Mouse (Mus musculus) stomach, embryonic 15.5 days (tissue): ENCODE measurements around the gene Zbtb20. TPM values are rescaled to one million over a fixed set of nuclear protein-coding genes. Genes with fewer than 3 reads are reported as not detected.

Source experiments
- ATAC-seq: fragments of 200-750 bp; cut with Nextera tagmentation; 2 replicates; pipeline ENCODE4 v1.8.0; 2017; ENCODE audit warnings: low read depth, moderate number of reproducible peaks, moderate TSS enrichment; ENCODE audit not compliant: insufficient read depth, low FRiP score
- H3K27ac ChIP-seq: fragments of 300-500 bp; sonication (generic); 2 replicates; pipeline ENCODE4 v1.5.1; 2015; ENCODE audit warnings: mild to moderate bottlenecking, inconsistent platforms
- H3K27me3 ChIP-seq: fragments of 300-500 bp; sonication (generic); replicated peaks from 2 replicates; pipeline ENCODE4 v1.6.1; 2015; ENCODE audit warnings: inconsistent platforms
- H3K36me3 ChIP-seq: fragments of 300-500 bp; sonication (generic); 2 replicates; pipeline ENCODE4 v1.6.1; 2015; ENCODE audit warnings: inconsistent platforms
- H3K4me1 ChIP-seq: fragments of 300-500 bp; sonication (generic); 2 replicates; pipeline ENCODE4 v1.6.1; 2015; ENCODE audit warnings: inconsistent platforms
- H3K4me2 ChIP-seq: fragments of 300-500 bp; sonication (generic); 2 replicates; pipeline ENCODE4 v1.6.1; 2015; ENCODE audit warnings: mild to moderate bottlenecking, inconsistent platforms
- H3K4me3 ChIP-seq: fragments of 300-500 bp; sonication (generic); replicated peaks from 2 replicates; pipeline ENCODE4 v1.5.1; 2015; ENCODE audit warnings: inconsistent platforms
- H3K9ac ChIP-seq: fragments of 300-500 bp; sonication (generic); 2 replicates; pipeline ENCODE4 v1.6.1; 2015; ENCODE audit warnings: inconsistent platforms
- H3K9me3 ChIP-seq: fragments of 300-500 bp; sonication (generic); 2 replicates; pipeline ENCODE4 v1.6.1; 2016; ENCODE audit warnings: inconsistent platforms
- WGBS: fragments of 180-500 bp; shearing (Covaris S2); methylation state at CpG from one replicate; pipeline ENCODE4 v1.1.7; 2015; 5-methylcytosine and 5-hydroxymethylcytosine counted together
- polyA plus RNA-seq: library from polyadenylated mRNA; unstranded; fragments of >200 nt; fragmentation: Nextera tagmentation; extraction: Ambion mirVana; gene quantifications from 2 replicates; pipeline ENCODE4 v1.2.1, GENCODE M21; 2015

Zbtb20 gene
- polyA plus RNA-seq, 1 experiment from 2014 or later = 23.4 TPM

- Histone ChIP-seq H3K9ac (no peak overlapping the region), H3K36me3 (no peaks in the 10 kb centered on the region), H3K27ac (no peak overlapping the region), H3K9me3 (no peaks in the 10 kb centered on the region), H3K4me3 (no peak overlapping the region), H3K27me3 (no peaks in the 10 kb centered on the region), H3K4me2 (no peak overlapping the region), H3K4me1 (no peaks in the 10 kb centered on the region)
- WGBS = 94% methylated on average over 10 of the region's 10 CpGs
- ATAC-seq = no peak
Observed at GRCm38 (mm10) chr16:43610375-43610774, 734.7 kb downstream of the Zbtb20 start.

DNA sequence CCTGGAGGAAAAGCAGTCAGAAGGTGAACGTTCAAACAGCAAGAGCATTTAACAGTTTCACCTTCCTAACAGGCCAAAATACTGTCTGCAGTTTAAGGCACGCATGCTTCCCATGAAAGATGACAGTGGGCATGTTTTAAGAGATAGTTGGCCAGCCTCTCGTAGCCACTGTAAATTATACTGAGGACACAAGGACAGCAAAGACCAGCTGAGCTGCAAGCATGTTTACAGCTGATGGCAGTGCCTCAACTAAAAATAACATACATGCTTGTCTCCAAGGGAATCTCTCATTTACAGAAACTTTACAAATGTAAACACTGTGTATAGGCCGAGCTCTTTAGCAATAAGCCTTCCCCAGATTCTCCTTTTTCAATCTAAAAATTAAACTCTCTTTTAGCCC lies 740.7 kb downstream of the Zbtb20 start:
- no peak overlapping the region for H3K4me3 ChIP-seq
- no peak overlapping the region for H3K27ac ChIP-seq
- no peaks in the 10 kb centered on the region for H3K9me3 ChIP-seq
- H3K9ac ChIP-seq = no peak overlapping the region
- WGBS = 43% methylated on average over 4 of the region's 4 CpGs
- H3K27me3 ChIP-seq = no peaks in the 10 kb centered on the region
- no peaks in the 10 kb centered on the region for H3K36me3 ChIP-seq
- no peak overlapping the region for H3K4me2 ChIP-seq
- no peaks in the 10 kb centered on the region for H3K4me1 ChIP-seq
- no peak for ATAC-seq

- H3K27ac ChIP-seq = no peak overlapping the region
- no peak overlapping the region for H3K9ac ChIP-seq
- H3K27me3 ChIP-seq = no peaks in the 10 kb centered on the region
- no peak overlapping the region for H3K4me2 ChIP-seq
- H3K36me3 ChIP-seq = no peaks in the 10 kb centered on the region
- H3K4me1 ChIP-seq = no peaks in the 10 kb centered on the region
- WGBS = 88% methylated on average over 6 of the region's 6 CpGs
- no peak overlapping the region for H3K4me3 ChIP-seq
- ATAC-seq = no peak
- H3K9me3 ChIP-seq = no peaks in the 10 kb centered on the region
Observed at GRCm38 (mm10) chr16:43617346-43617745, 741.7 kb downstream of the Zbtb20 start.

GRCm38 (mm10) chr16:43618286-43618685 lies 742.6 kb downstream of the Zbtb20 start:
- ATAC-seq = no peak
- H3K36me3 ChIP-seq = no peaks in the 10 kb centered on the region
- no peak overlapping the region for H3K4me2 ChIP-seq
- no peak overlapping the region for H3K9ac ChIP-seq
- no peaks in the 10 kb centered on the region for H3K4me1 ChIP-seq
- H3K9me3 ChIP-seq = no peaks in the 10 kb centered on the region
- no peaks in the 10 kb centered on the region for H3K27me3 ChIP-seq
- 86% methylated on average over 23 of the region's 23 CpGs for WGBS
- H3K27ac ChIP-seq = no peak overlapping the region
- no peak overlapping the region for H3K4me3 ChIP-seq

DNA sequence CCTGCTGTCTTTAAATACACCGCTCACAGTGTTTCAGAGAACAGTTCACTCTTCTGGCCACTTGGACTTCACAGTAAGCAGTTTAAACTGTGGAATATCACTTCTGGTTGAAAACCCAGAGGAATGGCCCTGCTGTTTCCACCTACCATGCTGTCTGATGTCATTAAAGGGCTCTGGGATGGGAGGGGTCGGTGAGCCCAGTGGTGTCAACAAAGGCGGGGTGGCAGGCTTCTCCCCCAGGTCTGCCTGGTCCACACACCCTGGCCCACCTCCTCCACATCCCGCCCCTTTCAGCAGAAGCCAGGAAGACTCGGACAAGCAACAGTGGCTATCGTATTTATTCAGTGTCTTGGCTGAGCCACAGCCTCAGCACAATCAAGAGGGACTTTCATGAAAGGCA lies 743.6 kb downstream of the Zbtb20 start:
- Histone ChIP-seq H3K4me1 (no peaks in the 10 kb centered on the region), H3K9me3 (no peaks in the 10 kb centered on the region), H3K27ac (no peak overlapping the region), H3K4me3 (no peak overlapping the region), H3K9ac (no peak overlapping the region), H3K36me3 (no peaks in the 10 kb centered on the region), H3K27me3 (no peaks in the 10 kb centered on the region), H3K4me2 (no peak overlapping the region)
- WGBS = 55% methylated on average over 6 of the region's 6 CpGs
- no peak for ATAC-seq

DNA sequence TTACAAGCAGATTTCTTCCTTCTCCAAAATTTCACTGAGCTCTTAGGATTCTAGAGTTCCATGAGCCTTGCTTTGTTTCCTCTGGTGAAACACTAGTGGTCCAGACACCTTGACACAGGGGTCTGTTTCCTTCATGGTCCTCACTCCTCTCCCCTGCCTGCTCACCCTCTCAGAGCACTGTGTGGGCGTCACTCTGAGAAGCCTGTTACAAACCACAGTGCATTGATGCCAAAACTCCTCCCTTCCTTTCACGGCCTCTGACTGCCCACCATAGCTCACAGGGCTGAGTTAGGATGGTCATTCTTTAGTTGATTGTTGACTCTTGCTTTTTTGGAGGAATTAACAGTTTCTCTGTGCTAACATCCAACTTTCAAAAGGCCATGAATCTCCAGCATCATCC lies 744.7 kb downstream of the Zbtb20 start:
- no peaks in the 10 kb centered on the region for H3K27me3 ChIP-seq
- H3K9ac ChIP-seq = no peak overlapping the region
- H3K36me3 ChIP-seq = no peaks in the 10 kb centered on the region
- no peak for ATAC-seq
- H3K4me3 ChIP-seq = no peak overlapping the region
- no peaks in the 10 kb centered on the region for H3K9me3 ChIP-seq
- no peak overlapping the region for H3K27ac ChIP-seq
- 38% methylated on average over 2 of the region's 2 CpGs for WGBS
- H3K4me1 ChIP-seq = peaks cover 3% of the 10 kb centered on the region; the same call in 1 of the 2 replicates
- no peak overlapping the region for H3K4me2 ChIP-seq

GRCm38 (mm10) chr16:43623315-43624000 lies 747.8 kb downstream of the Zbtb20 start:
- no peaks in the 10 kb centered on the region for H3K9me3 ChIP-seq
- WGBS = 80% methylated on average over 5 of the region's 5 CpGs
- peaks cover 3% of the 10 kb centered on the region; the same call in 1 of the 2 replicates for H3K4me1 ChIP-seq
- no peaks in the 10 kb centered on the region for H3K27me3 ChIP-seq
- no peak overlapping the region for H3K4me2 ChIP-seq
- H3K36me3 ChIP-seq = no peaks in the 10 kb centered on the region
- no peak overlapping the region for H3K4me3 ChIP-seq
- H3K9ac ChIP-seq = no peak overlapping the region
- H3K27ac ChIP-seq = no peak overlapping the region
- no peak for ATAC-seq

DNA sequence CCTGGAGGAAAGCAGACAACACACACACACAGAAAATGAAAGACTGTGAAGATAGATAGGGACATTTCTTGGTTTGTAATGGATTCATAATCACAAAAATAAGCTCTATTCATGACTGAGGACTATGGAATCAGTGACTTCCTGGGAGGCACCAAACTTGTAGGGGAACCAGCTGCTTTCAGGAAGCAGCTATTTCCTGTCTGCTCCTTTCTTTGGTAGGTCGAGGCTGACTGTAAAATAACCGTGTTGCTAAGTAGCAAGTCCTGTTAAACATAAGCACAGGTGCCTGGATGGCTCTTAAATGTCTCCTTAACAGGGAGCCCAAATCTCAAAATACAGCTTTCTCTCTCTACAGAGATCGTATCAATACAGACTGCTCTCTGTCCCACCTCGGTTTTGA lies 749.2 kb downstream of the Zbtb20 start:
- H3K4me3 ChIP-seq = no peak overlapping the region

DNA sequence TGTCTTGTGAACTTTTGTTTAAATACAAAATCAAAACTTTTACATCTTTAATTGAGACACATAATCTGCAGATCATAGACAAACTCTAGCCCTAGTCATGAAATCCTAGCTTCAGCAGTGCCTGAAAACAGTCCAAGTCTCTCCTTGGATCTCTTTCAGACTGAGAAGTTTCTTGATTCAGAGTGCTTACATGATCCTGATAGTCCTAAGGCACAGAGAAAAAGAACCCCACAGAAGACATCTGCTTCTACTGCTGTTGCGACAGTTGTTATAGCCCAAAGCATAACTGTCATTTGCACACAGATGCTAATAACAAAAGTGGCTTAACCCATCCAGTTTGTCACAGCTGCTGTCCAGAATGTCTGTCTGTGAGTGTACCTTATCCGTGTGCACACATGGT lies 749.6 kb downstream of the Zbtb20 start:
- no peak for ATAC-seq
- H3K36me3 ChIP-seq = no peaks in the 10 kb centered on the region
- H3K27me3 ChIP-seq = no peaks in the 10 kb centered on the region
- WGBS = 49% methylated on average over 2 of the region's 2 CpGs
- no peaks in the 10 kb centered on the region for H3K9me3 ChIP-seq
- no peak overlapping the region for H3K4me3 ChIP-seq
- no peak overlapping the region for H3K4me2 ChIP-seq
- H3K4me1 ChIP-seq = peaks cover 3% of the 10 kb centered on the region; the same call in 1 of the 2 replicates
- no peak overlapping the region for H3K9ac ChIP-seq
- no peak overlapping the region; the same call in 1 of the 2 replicates for H3K27ac ChIP-seq

More for the DNA sequence above, 749.2 kb downstream of the Zbtb20 start:
- H3K27me3 ChIP-seq = no peaks in the 10 kb centered on the region
- ATAC-seq = no peak
- WGBS = 55% methylated on average over 4 of the region's 4 CpGs
- no peak overlapping the region for H3K9ac ChIP-seq
- H3K36me3 ChIP-seq = no peaks in the 10 kb centered on the region
- H3K9me3 ChIP-seq = no peaks in the 10 kb centered on the region
- no peak overlapping the region for H3K4me2 ChIP-seq
- no peak overlapping the region; the same call in 1 of the 2 replicates for H3K27ac ChIP-seq
- peaks cover 3% of the 10 kb centered on the region; the same call in 1 of the 2 replicates for H3K4me1 ChIP-seq

- Histone ChIP-seq H3K4me1 (peaks cover 3% of the 10 kb centered on the region; the same call in 1 of the 2 replicates), H3K27ac (no peak overlapping the region), H3K4me2 (no peak overlapping the region), H3K9ac (no peak overlapping the region), H3K36me3 (no peaks in the 10 kb centered on the region), H3K27me3 (no peaks in the 10 kb centered on the region), H3K4me3 (no peak overlapping the region), H3K9me3 (no peaks in the 10 kb centered on the region)
- ATAC-seq = no peak
- WGBS = 90% methylated on average over 5 of the region's 5 CpGs
Observed at GRCm38 (mm10) chr16:43625956-43626355, 750.3 kb downstream of the Zbtb20 start.

DNA sequence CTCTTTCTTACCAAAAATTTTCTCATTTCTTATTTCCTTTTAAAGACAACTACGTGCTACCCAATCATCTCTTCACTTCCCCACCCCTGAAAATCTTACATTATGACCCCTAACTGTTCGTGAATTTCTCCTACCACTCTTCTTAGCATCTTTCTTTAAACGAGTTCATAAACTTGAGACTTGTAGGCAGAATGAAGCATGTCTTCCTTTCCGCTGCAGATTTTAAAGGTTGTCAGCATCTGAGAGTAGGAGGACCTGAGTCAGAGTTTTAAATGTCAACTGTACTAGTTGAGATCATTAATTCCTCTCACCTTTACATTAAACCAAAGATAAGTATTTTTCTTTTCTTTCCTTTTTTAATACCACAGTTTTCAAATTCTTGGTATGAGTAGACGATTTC lies 753.0 kb downstream of the Zbtb20 start:
- Histone ChIP-seq H3K4me2 (no peak overlapping the region), H3K27me3 (no peaks in the 10 kb centered on the region), H3K4me1 (peaks cover 3% of the 10 kb centered on the region; the same call in 1 of the 2 replicates), H3K27ac (no peak overlapping the region), H3K36me3 (no peaks in the 10 kb centered on the region), H3K9ac (no peak overlapping the region), H3K4me3 (no peak overlapping the region), H3K9me3 (no peaks in the 10 kb centered on the region)
- ATAC-seq = no peak
- WGBS = 74% methylated on average over 5 of the region's 5 CpGs

- no peak for ATAC-seq
- H3K27ac ChIP-seq = no peak overlapping the region
- no peaks in the 10 kb centered on the region for H3K27me3 ChIP-seq
- H3K9ac ChIP-seq = no peak overlapping the region
- no peaks in the 10 kb centered on the region for H3K36me3 ChIP-seq
- H3K4me3 ChIP-seq = no peak overlapping the region
- H3K4me2 ChIP-seq = no peak overlapping the region
- 72% methylated on average over 2 of the region's 2 CpGs for WGBS
- no peaks in the 10 kb centered on the region for H3K9me3 ChIP-seq
- no peaks in the 10 kb centered on the region for H3K4me1 ChIP-seq
Observed at GRCm38 (mm10) chr16:43631758-43632157, 756.1 kb downstream of the Zbtb20 start.

DNA sequence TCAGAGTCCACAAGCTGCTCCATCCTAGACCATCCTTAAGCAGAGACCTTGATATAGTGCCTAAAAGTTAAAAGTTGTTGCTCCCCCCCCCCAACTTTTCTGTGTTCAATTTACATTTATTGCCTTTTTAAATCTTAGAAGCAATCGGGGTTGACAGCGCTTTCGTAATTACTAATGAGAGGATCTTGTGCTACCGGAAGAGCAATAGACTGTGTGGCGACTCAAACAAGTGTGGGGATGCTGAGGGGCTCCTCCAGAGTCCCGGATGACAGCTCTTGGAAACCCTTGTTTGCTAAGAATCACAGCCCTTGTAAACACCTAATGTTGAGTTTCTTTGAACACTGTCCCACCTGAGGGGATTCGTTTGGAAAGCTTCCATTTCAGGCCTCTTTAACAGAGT lies 758.4 kb downstream of the Zbtb20 start:
- H3K36me3 ChIP-seq = no peaks in the 10 kb centered on the region
- H3K27ac ChIP-seq = no peak overlapping the region
- 84% methylated on average over 7 of the region's 7 CpGs for WGBS
- no peak overlapping the region for H3K4me3 ChIP-seq
- no peaks in the 10 kb centered on the region for H3K27me3 ChIP-seq
- no peak overlapping the region for H3K9ac ChIP-seq
- H3K4me2 ChIP-seq = no peak overlapping the region
- H3K9me3 ChIP-seq = no peaks in the 10 kb centered on the region
- ATAC-seq = no peak
- no peaks in the 10 kb centered on the region for H3K4me1 ChIP-seq
